15 mouse cellular contexts compared by ENCODE assay signal in genomic region chr4:115830491-115830890, GRCm38 (mm10). TPM values are rescaled to one million over a fixed set of nuclear protein-coding genes. Genes with fewer than 3 reads are reported as not detected.
DNase-seq lines count a peak whose midpoint lies in the region; ATAC-seq and TF ChIP-seq lines count a peak whose summit lies in the region.
"Had no signal": no experiment of that assay in that cellular context is flagged by ENCODE, and none has a peak within 500 bp of the region (broad histone marks: within the 10 kb centered on the region; RNA-seq: fewer than 3 reads in every experiment).

No protein-coding gene starts in this region.

- no peak overlapping the region for H3K9ac ChIP-seq in intestine, postnatal 0 days (ENCODE audit: low read depth, low read length)
- H3K9ac ChIP-seq in intestine, embryonic 16.5 days (ENCODE audit: low read depth, low read length) = no peak overlapping the region
- H3K9ac ChIP-seq: embryonic facial prominence, embryonic 12.5 days had no signal

- H3K27me3 ChIP-seq in intestine, postnatal 0 days (replicated peaks; ENCODE audit: control insufficient read depth, insufficient read depth, low read length) = no peaks in the 10 kb centered on the region
- no peaks in the 10 kb centered on the region for H3K27me3 ChIP-seq in intestine, embryonic 16.5 days (replicated peaks; ENCODE audit: control insufficient read depth, insufficient read depth, low read length)
- no peaks in the 10 kb centered on the region for H3K27me3 ChIP-seq in spleen, adult 2 months (ENCODE audit: control insufficient read depth, insufficient read depth, low read length)

- H3K9me3 ChIP-seq in intestine, postnatal 0 days (ENCODE audit: control insufficient read depth) = no peaks in the 10 kb centered on the region
- H3K9me3 ChIP-seq in intestine, embryonic 16.5 days (ENCODE audit: control insufficient read depth, low read length) = no peaks in the 10 kb centered on the region
- H3K9me3 ChIP-seq: embryonic facial prominence, embryonic 12.5 days; forebrain, embryonic 10.5 days had no signal

- H3K27ac ChIP-seq in intestine, postnatal 0 days (ENCODE audit: low read depth, low read length) = no peak overlapping the region
- H3K27ac ChIP-seq in intestine, embryonic 16.5 days (ENCODE audit: low read length) = no peak overlapping the region
- peak overlapping the region; percentile 37; the same call in 1 of the 2 replicates for H3K27ac ChIP-seq in spleen, adult 2 months (ENCODE audit: insufficient read depth, low read length)
- H3K27ac ChIP-seq: embryonic facial prominence, embryonic 12.5 days; forebrain, embryonic 10.5 days had no signal

- H3K4me2 ChIP-seq in intestine, postnatal 0 days (replicated peaks; ENCODE audit: low read depth) = peak overlapping the region; percentile 78; the same call in 1 of the 2 replicates
- H3K4me2 ChIP-seq in intestine, embryonic 16.5 days (ENCODE audit: low read depth, low read length) = no peak overlapping the region
- H3K4me2 ChIP-seq: embryonic facial prominence, embryonic 12.5 days had no signal

- no peak for TF ChIP-seq POLR2A in spleen, adult 2 months (IDR thresholded peaks at IDR 0.05; ENCODE audit: low read depth, low read length)

- H3K4me3 ChIP-seq in intestine, postnatal 0 days (ENCODE audit: low read depth, low read length) = no peak overlapping the region
- no peak overlapping the region for H3K4me3 ChIP-seq in intestine, embryonic 16.5 days (ENCODE audit: low read length)
- no peak overlapping the region for H3K4me3 ChIP-seq in spleen, adult 2 months (ENCODE audit: extremely low read depth, insufficient read depth, insufficient read length)
- H3K4me3 ChIP-seq: embryonic facial prominence, embryonic 12.5 days; forebrain, embryonic 10.5 days had no signal

- H3K4me1 ChIP-seq in intestine, postnatal 0 days (replicated peaks; ENCODE audit: control insufficient read depth, insufficient read depth, low read length) = peaks cover 6% of the 10 kb centered on the region
- H3K4me1 ChIP-seq in intestine, embryonic 16.5 days (ENCODE audit: control insufficient read depth, insufficient read depth, low read length) = peaks cover 22% of the 10 kb centered on the region
- H3K4me1 ChIP-seq in spleen, adult 2 months (ENCODE audit: control insufficient read depth, insufficient read depth, insufficient read length) = peaks cover 10% of the 10 kb centered on the region; the same call in 1 of the 2 replicates

- 62% methylated on average over 5 of the region's 5 CpGs for WGBS in intestine, postnatal 0 days
- 78% methylated on average over 5 of the region's 5 CpGs for WGBS in intestine, embryonic 16.5 days
- 37% methylated on average over 5 of the region's 5 CpGs for WGBS in spleen, adult 2 months

- ATAC-seq in intestine, postnatal 0 days = no peak
- ATAC-seq in intestine, embryonic 16.5 days = no peak

- TF ChIP-seq CTCF in intestine, postnatal 0 days (IDR thresholded peaks at IDR 0.05; ENCODE audit: low read depth) = no peak
- TF ChIP-seq CTCF in spleen, adult 2 months (IDR thresholded peaks at IDR 0.05; ENCODE audit: extremely low read depth, insufficient read depth, insufficient read length, insufficient replicate concordance) = no peak

- peaks cover 45% of the 10 kb centered on the region for H3K36me3 ChIP-seq in intestine, postnatal 0 days (ENCODE audit: control insufficient read depth, insufficient read depth)
- no peaks in the 10 kb centered on the region for H3K36me3 ChIP-seq in intestine, embryonic 16.5 days (ENCODE audit: control insufficient read depth, insufficient read depth, low read length)
- H3K36me3 ChIP-seq in spleen, adult 2 months (ENCODE audit: control insufficient read depth, insufficient read depth, low read length) = peaks cover 14% of the 10 kb centered on the region

- no peak for DNase-seq in spleen, adult 2 months (ENCODE audit: low read depth in 1 of 2, low spot score in 2 of 2)
- no peak for DNase-seq in spleen, adult 18-20 months
- DNase-seq in kidney, postnatal 36 days = peak; percentile 13 to 24
- DNase-seq in cerebellum, adult 11 months = no peak
- no peak for DNase-seq in adrenal gland, postnatal 14 days
- DNase-seq: cerebellum, postnatal 36 days; layer of hippocampus, adult 9-11 months; right cerebral cortex, adult 18-20 months; thymus, postnatal 25 days had no signal

RNA-seq across cellular contexts. Expression of gene Mob3c, which starts 2.6 kb away (rescaled TPM):
- 11.8 and 13.6 TPM in 2 replicates for polyA plus RNA-seq in intestine, postnatal 0 days (2015; fragmentation: Nextera tagmentation; extraction: Ambion mirVana)
- polyA plus RNA-seq in intestine, embryonic 16.5 days (2015; fragmentation: Nextera tagmentation; extraction: Ambion mirVana) = 15.7 and 18.2 TPM in 2 replicates
- 34.5 and 43.3 TPM in 2 replicates for polyA plus RNA-seq in spleen, adult 2 months (2012; rRNA removed)
- total RNA-seq in adrenal gland, postnatal 14 days (2021) = 10.2 and 12.4 TPM in 2 replicates

RNA-seq across cellular contexts. Expression of gene Mknk1, which starts 8.5 kb away (rescaled TPM):
- 12.8 and 15.1 TPM in 2 replicates for polyA plus RNA-seq in intestine, postnatal 0 days (2015; fragmentation: Nextera tagmentation; extraction: Ambion mirVana)
- polyA plus RNA-seq in intestine, embryonic 16.5 days (2015; fragmentation: Nextera tagmentation; extraction: Ambion mirVana) = 29.4 and 30.1 TPM in 2 replicates
- 68.2 and 69.2 TPM in 2 replicates for polyA plus RNA-seq in spleen, adult 2 months (2012; rRNA removed)
- 29.3 and 42.4 TPM in 2 replicates for total RNA-seq in adrenal gland, postnatal 14 days (2021)

RNA-seq across cellular contexts. Expression of gene Atpaf1, which starts 45.9 kb away (rescaled TPM):
- polyA plus RNA-seq in intestine, postnatal 0 days (2015; fragmentation: Nextera tagmentation; extraction: Ambion mirVana) = 40.8 and 43.2 TPM in 2 replicates
- 47.5 and 52.8 TPM in 2 replicates for polyA plus RNA-seq in intestine, embryonic 16.5 days (2015; fragmentation: Nextera tagmentation; extraction: Ambion mirVana)
- 20.2 and 35.6 TPM in 2 replicates for polyA plus RNA-seq in spleen, adult 2 months (2012; rRNA removed)
- 42.6 and 46.2 TPM in 2 replicates for total RNA-seq in adrenal gland, postnatal 14 days (2021)

RNA-seq across cellular contexts. Expression of gene Tex38, which starts 49.7 kb away (rescaled TPM):
- polyA plus RNA-seq in intestine, postnatal 0 days (2015; fragmentation: Nextera tagmentation; extraction: Ambion mirVana) = 0.33 and 0.44 TPM in 2 replicates
- 0.23 and 0.34 TPM in 2 replicates for polyA plus RNA-seq in intestine, embryonic 16.5 days (2015; fragmentation: Nextera tagmentation; extraction: Ambion mirVana)
- polyA plus RNA-seq in spleen, adult 2 months (2012; rRNA removed) = 0.14 and 0.32 TPM in 2 replicates
- 1.2 and 2.3 TPM in 2 replicates for total RNA-seq in adrenal gland, postnatal 14 days (2021)

RNA-seq across cellular contexts. Expression of gene Kncn, which starts 53.7 kb away (rescaled TPM):
- polyA plus RNA-seq in intestine, postnatal 0 days (2015; fragmentation: Nextera tagmentation; extraction: Ambion mirVana) = not detected in 2 replicates
- not detected in 2 replicates for polyA plus RNA-seq in intestine, embryonic 16.5 days (2015; fragmentation: Nextera tagmentation; extraction: Ambion mirVana)
- polyA plus RNA-seq in spleen, adult 2 months (2012; rRNA removed) = not detected in 2 replicates
- total RNA-seq in adrenal gland, postnatal 14 days (2021) = not detected in 2 replicates
- total RNA-seq: adrenal gland, adult 18-20 months had no signal
- polyA plus RNA-seq: embryonic facial prominence, embryonic 12.5 days; forebrain, embryonic 10.5 days; lung, embryonic 16.5 days had no signal

Comparison
In these comparisons a context has a peak if more than half of its experiments do, and no peak if none do; other contexts are left out.
1. DNase-seq: peak in kidney, postnatal 36 days (2 of 2); none in spleen, adult 2 months (0 of 2), spleen, adult 18-20 months (0 of 2), cerebellum, adult 11 months (single experiment) and adrenal gland, postnatal 14 days (single experiment).